Comparison of ENCODE assay signal across 13 mouse cellular contexts in genomic region chr10:115050178-115050577, GRCm38 (mm10).
A peak's percentile ranks its signal among the peaks of the same experiment; 100 is the strongest.
DNase-seq lines count a peak whose midpoint lies in the region; ATAC-seq lines count a peak whose summit lies in the region.
"Had no signal": no experiment of that assay in that cellular context is flagged by ENCODE, and none has a peak within 500 bp of the region (broad histone marks: within the 10 kb centered on the region; RNA-seq: fewer than 3 reads in every experiment).

No protein-coding gene starts in this region.

- no peak for DNase-seq in frontal cortex, postnatal 14 days (ENCODE audit: low spot score in 2 of 2)
- DNase-seq in cerebellum, postnatal 10 days, result peak; percentile 80 to 83
- peak; percentile 13 for DNase-seq in retina, adult 2 months (ENCODE audit: low read depth, low spot score)
- no peak for DNase-seq in right cerebral cortex, postnatal 25 days
- DNase-seq in adrenal gland, adult 18-20 months (ENCODE audit: low spot score in 2 of 2), result no peak
- DNase-seq in gastrocnemius, postnatal 14 days, result no peak
- DNase-seq: adrenal gland, adult 2 months; B cell, adult 2 months; lung, adult 2 months; thymus, postnatal 36 days had no signal

- intact Hi-C loops in gastrocnemius, postnatal 14 days (cut with DNase I; ENCODE audit: low total_unique reads), result no loop called here

- peak; percentile 50 for ATAC-seq in frontal cortex, adult (ENCODE audit: low TSS enrichment)
- peak; percentile 58 for ATAC-seq in cerebellum, adult (ENCODE audit: insufficient number of reproducible peaks, low FRiP score, low TSS enrichment)
- ATAC-seq: intestine, embryonic 15.5 days had no signal

Comparison
In these comparisons a context has a peak if more than half of its experiments do, and no peak if none do; other contexts are left out.
1. DNase-seq: peak in cerebellum, postnatal 10 days (2 of 2) and retina, adult 2 months (single experiment); none in frontal cortex, postnatal 14 days (0 of 2), right cerebral cortex, postnatal 25 days (single experiment), adrenal gland, adult 18-20 months (0 of 2) and gastrocnemius, postnatal 14 days (single experiment).